Mouse (Mus musculus) left cerebral cortex, adult 11 months (tissue): ENCODE measurements around the gene Jag1.

ENCODE experiments used
- DNase-seq: peaks from one replicate; pipeline ENCODE4 v3.0.0; 2022; ENCODE audit warnings: low spot score

The Jag1 gene

GRCm38 (mm10) chr2:137116025-137116674 lies at the start of gene Jag1:
Gene Jag1, minus strand, starts transcription at chr2:137116644.
- DNase-seq: no peak

- no peak for DNase-seq
These were observed 39.6 kb upstream of the Jag1 start for GRCm38 (mm10) chr2:137156018-137156417.

GRCm38 (mm10) chr2:137153825-137154224 lies 37.4 kb upstream of the Jag1 start:
- DNase-seq: no peak

- DNase-seq: no peak
These were observed 36.8 kb upstream of the Jag1 start for GRCm38 (mm10) chr2:137153172-137153667.

GRCm38 (mm10) chr2:137150953-137151352 lies 34.5 kb upstream of the Jag1 start:
- DNase-seq: no peak

- no peak for DNase-seq
These were observed 30.7 kb upstream of the Jag1 start for GRCm38 (mm10) chr2:137146938-137147666.

- DNase-seq: no peak
These were observed 21.6 kb upstream of the Jag1 start for GRCm38 (mm10) chr2:137138063-137138462.

GRCm38 (mm10) chr2:137134035-137134434 lies 17.6 kb upstream of the Jag1 start:
- no peak for DNase-seq

GRCm38 (mm10) chr2:137124861-137125260 lies 8.4 kb upstream of the Jag1 start:
- no peak for DNase-seq

GRCm38 (mm10) chr2:137117321-137117690 lies 862 bp upstream of the Jag1 start:
- no peak for DNase-seq

- peak; percentile 72 for DNase-seq
These were observed 354 bp upstream of the Jag1 start for GRCm38 (mm10) chr2:137116675-137117320.

GRCm38 (mm10) chr2:137115241-137116024 lies 1.0 kb downstream of the Jag1 start:
- no peak for DNase-seq

- peak; percentile 31 for DNase-seq
These were observed 2.0 kb downstream of the Jag1 start for GRCm38 (mm10) chr2:137114248-137115096.

GRCm38 (mm10) chr2:137113288-137114061 lies 3.0 kb downstream of the Jag1 start:
- no peak for DNase-seq

- no peak for DNase-seq
These were observed 6.1 kb downstream of the Jag1 start for GRCm38 (mm10) chr2:137110214-137110898.

GRCm38 (mm10) chr2:137109321-137110213 lies 6.9 kb downstream of the Jag1 start:
- no peak for DNase-seq

GRCm38 (mm10) chr2:137107946-137108345 lies 8.5 kb downstream of the Jag1 start:
- DNase-seq: no peak

- no peak for DNase-seq
These were observed 9.2 kb downstream of the Jag1 start for GRCm38 (mm10) chr2:137107203-137107602.

- DNase-seq: no peak
These were observed 15.4 kb downstream of the Jag1 start for GRCm38 (mm10) chr2:137101074-137101473.
